Mouse (Mus musculus): ENCODE measurements around the gene Cgnl1.

The Cgnl1 gene

GRCm38 (mm10) chr9:71672495-71672894, 98.9 kb downstream of the Cgnl1 start:
- DNase-seq (ENCODE audit: low spot score) = no peak

- no peak for DNase-seq (ENCODE audit: low spot score)
These were observed 100.7 kb downstream of the Cgnl1 start for GRCm38 (mm10) chr9:71670677-71671076.

- DNase-seq (ENCODE audit: low spot score) = no peak
These were observed 103.8 kb downstream of the Cgnl1 start for GRCm38 (mm10) chr9:71667616-71668015.

- DNase-seq (ENCODE audit: low spot score) = no peak
These were observed 105.0 kb downstream of the Cgnl1 start for GRCm38 (mm10) chr9:71666432-71666831.

GRCm38 (mm10) chr9:71665493-71665892, 105.9 kb downstream of the Cgnl1 start:
- DNase-seq (ENCODE audit: low spot score) = no peak

GRCm38 (mm10) chr9:71664855-71665254, 106.5 kb downstream of the Cgnl1 start:
- DNase-seq (ENCODE audit: low spot score) = no peak

- DNase-seq (ENCODE audit: low spot score) = no peak
These were observed 107.8 kb downstream of the Cgnl1 start for GRCm38 (mm10) chr9:71663421-71664217.

- no peak for DNase-seq (ENCODE audit: low spot score)
These were observed 110.9 kb downstream of the Cgnl1 start for GRCm38 (mm10) chr9:71660540-71660939.

- DNase-seq (ENCODE audit: low spot score) = no peak
These were observed 111.7 kb downstream of the Cgnl1 start for GRCm38 (mm10) chr9:71659681-71660080.

GRCm38 (mm10) chr9:71657199-71657598, 114.2 kb downstream of the Cgnl1 start:
- DNase-seq (ENCODE audit: low spot score) = no peak

- DNase-seq (ENCODE audit: low spot score) = no peak
These were observed 116.5 kb downstream of the Cgnl1 start for GRCm38 (mm10) chr9:71654861-71655260.

- peak; percentile 55 for DNase-seq (ENCODE audit: low spot score)
These were observed 125.3 kb downstream of the Cgnl1 start for GRCm38 (mm10) chr9:71646115-71646514.

GRCm38 (mm10) chr9:71643611-71644010, 127.8 kb downstream of the Cgnl1 start:
- DNase-seq (ENCODE audit: low spot score) = no peak

- no peak for DNase-seq (ENCODE audit: low spot score)
These were observed 129.1 kb downstream of the Cgnl1 start for GRCm38 (mm10) chr9:71642270-71642669.

GRCm38 (mm10) chr9:71640361-71640927, 131.0 kb downstream of the Cgnl1 start:
- DNase-seq (ENCODE audit: low spot score) = no peak

- DNase-seq (ENCODE audit: low spot score) = no peak
These were observed 133.2 kb downstream of the Cgnl1 start for GRCm38 (mm10) chr9:71638198-71638597.

- DNase-seq (ENCODE audit: low spot score) = no peak
These were observed 134.5 kb downstream of the Cgnl1 start for GRCm38 (mm10) chr9:71636854-71637253.

GRCm38 (mm10) chr9:71635627-71636026, 135.8 kb downstream of the Cgnl1 start:
- no peak for DNase-seq (ENCODE audit: low spot score)

- no peak for DNase-seq (ENCODE audit: low spot score)
These were observed 136.5 kb downstream of the Cgnl1 start for GRCm38 (mm10) chr9:71634916-71635315.

GRCm38 (mm10) chr9:71628921-71629320, 142.5 kb downstream of the Cgnl1 start:
- DNase-seq (ENCODE audit: low spot score) = no peak

- no peak for DNase-seq (ENCODE audit: low spot score)
These were observed 143.1 kb downstream of the Cgnl1 start for GRCm38 (mm10) chr9:71628286-71628685.

- no peak for DNase-seq (ENCODE audit: low spot score)
These were observed 145.4 kb downstream of the Cgnl1 start for GRCm38 (mm10) chr9:71625961-71626360.

GRCm38 (mm10) chr9:71624793-71625495, 146.5 kb downstream of the Cgnl1 start:
- DNase-seq (ENCODE audit: low spot score) = no peak

All from left cerebral cortex, adult 11 months (tissue).